Mouse (Mus musculus): ENCODE measurements around the gene Incenp.

GRCm38 (mm10) chr19:9898339-9899066 lies 848 bp downstream of the Incenp start:
- TF ChIP-seq CTCF (IDR thresholded peaks at IDR 0.05; ENCODE audit: insufficient read depth, low read length) (no peak), POLR2A (IDR thresholded peaks at IDR 0.05; ENCODE audit: borderline replicate concordance, extremely low read depth, low read depth, low read length) (no peak)
